Mouse (Mus musculus): Measurements from ENCODE around the gene Rgs14. TPM values are rescaled to one million over a fixed set of nuclear protein-coding genes. Genes with fewer than 3 reads are reported as not detected.

The Rgs14 gene
- polyA plus RNA-seq, 1 experiment from 2014 or later = 0.52 TPM

- WGBS = 76% methylated on average over 4 of the region's 4 CpGs
- H3K27me3 ChIP-seq (replicated peaks) = peaks cover 77% of the 10 kb centered on the region
- H3K4me1 ChIP-seq (replicated peaks) = 0 out of 2 replicates have a peak, but pooled peaks cover 4% of the 10 kb centered on the region
- H3K4me2 ChIP-seq = no peak overlapping the region
- H3K4me3 ChIP-seq = no peak overlapping the region
- H3K9ac ChIP-seq = no peak overlapping the region
- no peaks in the 10 kb centered on the region; the same call in 1 of the 2 replicates for H3K9me3 ChIP-seq (replicated peaks)
- no peak for ATAC-seq (ENCODE audit: insufficient number of reproducible peaks, low FRiP score)
- no peaks in the 10 kb centered on the region for H3K36me3 ChIP-seq
- H3K27ac ChIP-seq (ENCODE audit: poor library complexity, severe bottlenecking) = no peak overlapping the region
These were observed 12.3 kb downstream of the Rgs14 start for GRCm38 (mm10) chr13:55381790-55382189.

GRCm38 (mm10) chr13:55390644-55391043 is 21.1 kb downstream of the Rgs14 start:
- no peak overlapping the region for H3K9ac ChIP-seq
- H3K4me3 ChIP-seq = no peak overlapping the region
- H3K27me3 ChIP-seq (replicated peaks) = peaks cover 14% of the 10 kb centered on the region; the same call in 1 of the 2 replicates
- no peaks in the 10 kb centered on the region for H3K4me1 ChIP-seq (replicated peaks)
- no peak for ATAC-seq (ENCODE audit: insufficient number of reproducible peaks, low FRiP score)
- peaks cover 7% of the 10 kb centered on the region for H3K9me3 ChIP-seq (replicated peaks)
- WGBS = 71% methylated on average over 3 of the region's 3 CpGs
- no peak overlapping the region for H3K27ac ChIP-seq (ENCODE audit: poor library complexity, severe bottlenecking)
- no peaks in the 10 kb centered on the region for H3K36me3 ChIP-seq
- H3K4me2 ChIP-seq = no peak overlapping the region

GRCm38 (mm10) chr13:55391626-55392029 is 22.1 kb downstream of the Rgs14 start:
- Histone ChIP-seq H3K9ac (no peak overlapping the region), H3K4me1 (replicated peaks) (no peaks in the 10 kb centered on the region), H3K4me2 (no peak overlapping the region), H3K27me3 (replicated peaks) (peaks cover 20% of the 10 kb centered on the region; the same call in 1 of the 2 replicates), H3K27ac (ENCODE audit: poor library complexity, severe bottlenecking) (no peak overlapping the region), H3K9me3 (replicated peaks) (peaks cover 7% of the 10 kb centered on the region), H3K36me3 (no peaks in the 10 kb centered on the region), H3K4me3 (no peak overlapping the region)
- no peak for ATAC-seq (ENCODE audit: insufficient number of reproducible peaks, low FRiP score)
- 85% methylated on average over 1 of the region's 1 CpGs for WGBS

- no peak overlapping the region for H3K9ac ChIP-seq
- peaks cover 19% of the 10 kb centered on the region; the same call in 1 of the 2 replicates for H3K27me3 ChIP-seq (replicated peaks)
These were observed 23.4 kb downstream of the Rgs14 start for GRCm38 (mm10) chr13:55392933-55393332.

GRCm38 (mm10) chr13:55398088-55398487 is 28.6 kb downstream of the Rgs14 start, which contains the start of gene Slc34a1:
Gene Slc34a1, plus strand, starts transcription at chr13:55398187.
- Histone ChIP-seq H3K9me3 (replicated peaks) (no peaks in the 10 kb centered on the region), H3K4me1 (replicated peaks) (no peaks in the 10 kb centered on the region), H3K27ac (ENCODE audit: poor library complexity, severe bottlenecking) (no peak within 1 kb of the TSS), H3K36me3 (no peaks in the 10 kb centered on the region), H3K27me3 (replicated peaks) (peaks cover 63% of the 10 kb centered on the region), H3K4me3 (no peak within 1 kb of the TSS), H3K9ac (no peak within 1 kb of the TSS), H3K4me2 (no peak within 1 kb of the TSS)
- ATAC-seq (ENCODE audit: insufficient number of reproducible peaks, low FRiP score) = no peak
- WGBS = 70% methylated on average over 1 of the region's 1 CpGs

More at GRCm38 (mm10) chr13:55392933-55393332, 23.4 kb downstream of the Rgs14 start:
- Histone ChIP-seq H3K36me3 (no peaks in the 10 kb centered on the region), H3K9me3 (replicated peaks) (peaks cover 7% of the 10 kb centered on the region), H3K4me3 (no peak overlapping the region), H3K4me2 (no peak overlapping the region), H3K4me1 (replicated peaks) (no peaks in the 10 kb centered on the region), H3K27ac (ENCODE audit: poor library complexity, severe bottlenecking) (no peak overlapping the region)
- WGBS = 62% methylated on average over 4 of the region's 4 CpGs
- no peak for ATAC-seq (ENCODE audit: insufficient number of reproducible peaks, low FRiP score)

- no peak for ATAC-seq (ENCODE audit: insufficient number of reproducible peaks, low FRiP score)
- no peak overlapping the region for H3K4me3 ChIP-seq
- no peak overlapping the region for H3K9ac ChIP-seq
- no peaks in the 10 kb centered on the region for H3K4me1 ChIP-seq (replicated peaks)
- no peak overlapping the region for H3K4me2 ChIP-seq
- H3K9me3 ChIP-seq (replicated peaks) = no peaks in the 10 kb centered on the region
- H3K27me3 ChIP-seq (replicated peaks) = peaks cover 77% of the 10 kb centered on the region
- H3K36me3 ChIP-seq = no peaks in the 10 kb centered on the region
- 56% methylated on average over 5 of the region's 5 CpGs for WGBS
- no peak overlapping the region for H3K27ac ChIP-seq (ENCODE audit: poor library complexity, severe bottlenecking)
These were observed 29.9 kb downstream of the Rgs14 start for GRCm38 (mm10) chr13:55399300-55400038.

- Histone ChIP-seq H3K27ac (ENCODE audit: poor library complexity, severe bottlenecking) (no peak overlapping the region), H3K36me3 (no peaks in the 10 kb centered on the region), H3K9ac (no peak overlapping the region), H3K4me3 (no peak overlapping the region), H3K4me2 (no peak overlapping the region), H3K4me1 (replicated peaks) (no peaks in the 10 kb centered on the region), H3K9me3 (replicated peaks) (no peaks in the 10 kb centered on the region), H3K27me3 (replicated peaks) (peaks cover 80% of the 10 kb centered on the region)
- 65% methylated on average over 1 of the region's 1 CpGs for WGBS
- no peak for ATAC-seq (ENCODE audit: insufficient number of reproducible peaks, low FRiP score)
These were observed 30.5 kb downstream of the Rgs14 start for GRCm38 (mm10) chr13:55400039-55400346.

GRCm38 (mm10) chr13:55403266-55403665 is 33.7 kb downstream of the Rgs14 start:
- no peak overlapping the region for H3K27ac ChIP-seq (ENCODE audit: poor library complexity, severe bottlenecking)
- no peak overlapping the region for H3K4me3 ChIP-seq
- WGBS = 77% methylated on average over 7 of the region's 7 CpGs
- ATAC-seq (ENCODE audit: insufficient number of reproducible peaks, low FRiP score) = no peak
- H3K36me3 ChIP-seq = no peaks in the 10 kb centered on the region
- no peaks in the 10 kb centered on the region for H3K4me1 ChIP-seq (replicated peaks)
- no peak overlapping the region for H3K9ac ChIP-seq
- no peak overlapping the region for H3K4me2 ChIP-seq
- peaks cover 87% of the 10 kb centered on the region for H3K27me3 ChIP-seq (replicated peaks)
- no peaks in the 10 kb centered on the region for H3K9me3 ChIP-seq (replicated peaks)

GRCm38 (mm10) chr13:55403935-55404852 is 34.7 kb downstream of the Rgs14 start:
- 62% methylated on average over 15 of the region's 15 CpGs for WGBS
- Histone ChIP-seq H3K9me3 (replicated peaks) (no peaks in the 10 kb centered on the region), H3K4me2 (no peak overlapping the region), H3K36me3 (no peaks in the 10 kb centered on the region), H3K9ac (no peak overlapping the region), H3K27me3 (replicated peaks) (peaks cover 87% of the 10 kb centered on the region), H3K27ac (ENCODE audit: poor library complexity, severe bottlenecking) (no peak overlapping the region), H3K4me3 (no peak overlapping the region), H3K4me1 (replicated peaks) (no peaks in the 10 kb centered on the region)
- no peak for ATAC-seq (ENCODE audit: insufficient number of reproducible peaks, low FRiP score)

GRCm38 (mm10) chr13:55404853-55405782 is 35.6 kb downstream of the Rgs14 start:
- WGBS = 13% methylated on average over 11 of the region's 11 CpGs
- 0 out of 2 replicates have a peak overlapping the region, but pooled peaks have one; percentile 15 for H3K4me2 ChIP-seq

More at GRCm38 (mm10) chr13:55404853-55405782, 35.6 kb downstream of the Rgs14 start:
- Histone ChIP-seq H3K4me1 (replicated peaks) (no peaks in the 10 kb centered on the region), H3K9ac (no peak overlapping the region), H3K4me3 (no peak overlapping the region), H3K9me3 (replicated peaks) (no peaks in the 10 kb centered on the region), H3K27ac (ENCODE audit: poor library complexity, severe bottlenecking) (no peak overlapping the region), H3K36me3 (no peaks in the 10 kb centered on the region), H3K27me3 (replicated peaks) (peaks cover 85% of the 10 kb centered on the region)
- ATAC-seq (ENCODE audit: insufficient number of reproducible peaks, low FRiP score) = peak; percentile 63

All from heart, embryonic 12.5 days (tissue).